Mouse (Mus musculus): ENCODE data around the gene Zfp82. TPM values are rescaled to one million over a fixed set of nuclear protein-coding genes. Genes with fewer than 3 reads are reported as not detected.
A peak's percentile ranks its signal among the peaks of the same experiment; 100 is the strongest.

Zfp82 gene
- polyA plus RNA-seq, 1 experiment from 2014 or later, result 11.0 TPM

DNA sequence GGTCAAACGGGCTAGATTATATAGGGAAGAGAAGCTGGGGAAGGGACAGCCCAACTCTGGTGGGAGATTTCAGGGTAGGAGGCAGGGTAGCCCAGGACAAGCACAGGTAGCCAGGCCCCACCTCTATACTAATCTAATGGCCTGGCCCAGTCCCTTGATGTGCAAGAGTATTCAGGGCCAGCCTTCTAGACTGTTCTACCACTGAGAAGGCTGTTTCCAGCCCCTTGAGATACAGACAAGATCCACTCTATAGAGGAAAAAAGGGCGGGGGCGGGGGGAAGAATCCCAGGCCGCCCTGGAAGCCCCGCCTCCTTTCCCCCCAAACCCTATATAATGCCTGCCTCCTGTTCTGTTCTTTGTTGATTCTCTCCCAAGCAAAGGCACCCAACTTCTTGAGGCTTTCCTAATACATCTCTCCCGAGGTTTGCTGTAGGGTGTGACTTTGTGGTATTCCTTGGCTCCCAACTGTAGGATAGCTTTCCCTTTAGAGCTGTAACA lies 21.3 kb upstream of the Zfp82 start:
- no peak for ATAC-seq (ENCODE audit: low read depth)
- Histone ChIP-seq H3K4me2 (ENCODE audit: low read depth, low read length) (peak overlapping the region; percentile 77; the same call in 1 of the 2 replicates), H3K27me3 (ENCODE audit: control insufficient read depth, insufficient read depth, low read length) (no peaks in the 10 kb centered on the region), H3K36me3 (ENCODE audit: control insufficient read depth, insufficient read depth, low read length) (no peaks in the 10 kb centered on the region), H3K4me3 (ENCODE audit: low read depth, low read length) (peak overlapping the region; percentile 59; the same call in 1 of the 2 replicates), H3K27ac (ENCODE audit: low read depth, low read length) (peak overlapping the region; percentile 96), H3K9me3 (ENCODE audit: control insufficient read depth, low read length) (no peaks in the 10 kb centered on the region), H3K9ac (replicated peaks; ENCODE audit: low read depth, low read length) (no peak overlapping the region), H3K4me1 (ENCODE audit: control insufficient read depth, insufficient read depth, low read length) (peaks cover 16% of the 10 kb centered on the region)
- WGBS, result 74% methylated on average over 6 of the region's 6 CpGs

DNA sequence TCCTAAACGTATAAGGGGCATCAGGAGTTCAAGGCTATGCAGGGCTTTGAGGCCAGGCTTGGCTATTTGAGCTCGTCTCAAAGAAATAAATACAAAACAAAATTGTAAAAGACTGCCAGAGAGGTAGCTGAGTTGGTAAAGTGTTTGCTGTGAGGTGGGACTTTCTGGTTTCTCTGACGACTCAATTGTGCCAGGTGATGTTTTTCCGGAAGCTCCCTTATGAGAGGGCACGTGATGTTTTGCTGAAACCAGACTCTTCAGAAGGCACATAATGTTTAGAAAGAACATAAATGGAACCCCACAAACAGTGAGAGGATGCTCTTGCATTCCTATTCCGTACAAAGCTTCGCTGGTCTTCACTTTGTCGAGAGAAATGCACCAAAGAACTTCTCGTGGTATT lies 20.0 kb upstream of the Zfp82 start:
- Histone ChIP-seq H3K9ac (replicated peaks; ENCODE audit: low read depth, low read length) (no peak overlapping the region), H3K4me1 (ENCODE audit: control insufficient read depth, insufficient read depth, low read length) (peaks cover 20% of the 10 kb centered on the region), H3K4me3 (ENCODE audit: low read depth, low read length) (no peak overlapping the region), H3K9me3 (ENCODE audit: control insufficient read depth, low read length) (no peaks in the 10 kb centered on the region), H3K27me3 (ENCODE audit: control insufficient read depth, insufficient read depth, low read length) (no peaks in the 10 kb centered on the region), H3K4me2 (ENCODE audit: low read depth, low read length) (no peak overlapping the region), H3K27ac (ENCODE audit: low read depth, low read length) (no peak overlapping the region), H3K36me3 (ENCODE audit: control insufficient read depth, insufficient read depth, low read length) (no peaks in the 10 kb centered on the region)
- no peak for ATAC-seq (ENCODE audit: low read depth)
- 83% methylated on average over 9 of the region's 9 CpGs for WGBS

DNA sequence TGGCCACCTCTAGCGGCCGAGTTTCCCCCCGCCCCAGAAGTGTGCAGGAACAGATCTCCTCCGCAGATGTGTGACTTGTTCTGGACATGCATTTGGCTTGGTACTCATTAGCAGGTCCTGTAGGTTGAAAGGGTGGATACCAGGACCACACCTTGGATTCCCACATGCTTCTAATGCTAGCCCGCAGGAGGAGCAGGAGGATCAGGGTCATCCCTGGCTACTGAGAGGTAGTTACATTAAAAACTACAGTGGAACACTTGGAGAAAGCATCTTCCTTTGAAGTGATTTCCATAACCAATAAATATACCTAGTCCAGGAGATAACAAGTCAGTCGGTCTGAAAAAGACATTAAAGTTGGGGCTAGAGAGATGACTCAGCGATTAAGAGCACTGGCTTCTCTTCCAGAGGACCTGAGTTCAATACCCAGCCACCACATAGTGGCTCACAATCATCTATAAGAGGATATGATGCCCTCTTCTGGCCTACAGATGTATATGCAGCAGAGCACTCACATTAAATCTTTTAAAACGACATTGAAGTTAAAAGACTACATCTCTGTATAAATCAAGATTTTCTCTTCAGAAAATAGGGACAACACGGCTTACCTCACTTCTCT lies 18.4 kb upstream of the Zfp82 start:
- peak overlapping the region; percentile 58; the same call in 1 of the 2 replicates for H3K9ac ChIP-seq (replicated peaks; ENCODE audit: low read depth, low read length)
- H3K4me1 ChIP-seq (ENCODE audit: control insufficient read depth, insufficient read depth, low read length), result peaks cover 15% of the 10 kb centered on the region
- WGBS, result 12% methylated on average over 9 of the region's 9 CpGs
- H3K27ac ChIP-seq (ENCODE audit: low read depth, low read length), result peak overlapping the region; percentile 78; the same call in 1 of the 2 replicates
- no peaks in the 10 kb centered on the region for H3K27me3 ChIP-seq (ENCODE audit: control insufficient read depth, insufficient read depth, low read length)
- H3K9me3 ChIP-seq (ENCODE audit: control insufficient read depth, low read length), result no peaks in the 10 kb centered on the region
- peaks cover 4% of the 10 kb centered on the region; the same call in 1 of the 2 replicates for H3K36me3 ChIP-seq (ENCODE audit: control insufficient read depth, insufficient read depth, low read length)
- peak overlapping the region; percentile 45 for H3K4me3 ChIP-seq (ENCODE audit: low read depth, low read length)
- ATAC-seq (ENCODE audit: low read depth), result peak; percentile 3; the same call in 1 of the 2 replicates
- peak overlapping the region; percentile 63 for H3K4me2 ChIP-seq (ENCODE audit: low read depth, low read length)

DNA sequence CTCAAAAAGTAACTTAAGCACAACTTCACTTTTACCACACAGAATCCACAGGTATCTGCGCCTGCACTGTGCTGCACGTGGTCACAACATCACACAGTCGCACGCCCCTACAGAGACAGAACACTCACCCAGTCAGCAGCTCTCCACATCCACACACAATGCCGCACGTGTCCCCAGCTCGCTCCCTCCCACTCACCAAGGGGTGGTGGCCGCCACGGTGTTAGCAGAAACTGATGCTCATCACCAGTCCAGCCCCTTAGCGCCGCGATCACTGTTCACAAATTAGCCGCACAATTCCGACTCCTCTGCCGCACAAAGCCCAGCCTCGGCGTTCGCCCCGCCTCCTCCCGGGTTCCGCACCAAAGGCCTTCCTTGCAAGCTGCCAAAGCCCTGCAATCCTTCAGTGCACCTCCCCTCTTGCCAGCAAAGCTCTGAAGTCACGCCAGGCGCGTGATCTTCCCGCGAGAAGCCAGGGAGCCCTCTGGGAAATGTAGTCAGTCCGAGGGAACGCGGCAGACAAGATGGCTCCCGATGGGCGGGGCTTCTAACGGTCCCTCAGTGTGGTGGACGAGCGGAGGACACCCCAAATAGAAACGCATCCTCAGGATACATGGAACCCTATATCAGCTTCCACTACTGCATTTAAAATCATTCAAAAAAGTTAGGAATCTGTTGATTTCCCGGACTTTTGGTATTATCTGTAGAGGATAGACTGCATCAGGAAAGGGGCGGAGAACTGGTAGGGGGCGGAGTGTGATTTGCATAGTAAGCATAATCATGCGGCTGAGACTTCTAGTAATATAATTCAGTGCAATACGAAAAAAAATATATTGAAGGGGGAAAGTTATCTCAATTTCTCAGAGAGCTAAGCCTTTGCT lies 17.6 kb upstream of the Zfp82 start, which contains the start of the genes Gm26920 and Zfp566:
Gm26920 (minus strand) TSS at position 319 of the 878 bp plus-strand sequence.
Zfp566 (minus strand) TSS at position 436 of the 878 bp plus-strand sequence.
- peak within 1 kb of the TSS; percentile 45 for H3K4me3 ChIP-seq (ENCODE audit: low read depth, low read length)
- peak; percentile 92 for ATAC-seq (ENCODE audit: low read depth)
- peaks cover 9% of the 10 kb centered on the region for H3K36me3 ChIP-seq (ENCODE audit: control insufficient read depth, insufficient read depth, low read length)
- H3K4me2 ChIP-seq (ENCODE audit: low read depth, low read length), result peak within 1 kb of the TSS; percentile 63
- under 1% methylated on average over 40 of the region's 40 CpGs for WGBS
- H3K9me3 ChIP-seq (ENCODE audit: control insufficient read depth, low read length), result no peaks in the 10 kb centered on the region
- H3K4me1 ChIP-seq (ENCODE audit: control insufficient read depth, insufficient read depth, low read length), result peaks cover 12% of the 10 kb centered on the region
- peak within 1 kb of the TSS; percentile 78 for H3K27ac ChIP-seq (ENCODE audit: low read depth, low read length)
- peak within 1 kb of the TSS; percentile 58 for H3K9ac ChIP-seq (replicated peaks; ENCODE audit: low read depth, low read length)
- H3K27me3 ChIP-seq (ENCODE audit: control insufficient read depth, insufficient read depth, low read length), result no peaks in the 10 kb centered on the region

- Histone ChIP-seq H3K4me3 (ENCODE audit: low read depth, low read length) (peak overlapping the region; percentile 45), H3K4me2 (ENCODE audit: low read depth, low read length) (peak overlapping the region; percentile 63), H3K27ac (ENCODE audit: low read depth, low read length) (no peak overlapping the region), H3K9ac (replicated peaks; ENCODE audit: low read depth, low read length) (peak overlapping the region; percentile 58), H3K4me1 (ENCODE audit: control insufficient read depth, insufficient read depth, low read length) (peaks cover 12% of the 10 kb centered on the region), H3K27me3 (ENCODE audit: control insufficient read depth, insufficient read depth, low read length) (no peaks in the 10 kb centered on the region), H3K9me3 (ENCODE audit: control insufficient read depth, low read length) (no peaks in the 10 kb centered on the region), H3K36me3 (ENCODE audit: control insufficient read depth, insufficient read depth, low read length) (peaks cover 14% of the 10 kb centered on the region)
- 20% methylated on average over 6 of the region's 6 CpGs for WGBS
- ATAC-seq (ENCODE audit: low read depth), result peak; percentile 5; the same call in 1 of the 2 replicates
These were observed 16.7 kb upstream of the Zfp82 start for GRCm38 (mm10) chr7:30089405-30089804.

GRCm38 (mm10) chr7:30086524-30086923 lies 13.8 kb upstream of the Zfp82 start:
- Histone ChIP-seq H3K9me3 (ENCODE audit: control insufficient read depth, low read length) (no peaks in the 10 kb centered on the region), H3K36me3 (ENCODE audit: control insufficient read depth, insufficient read depth, low read length) (peaks cover 24% of the 10 kb centered on the region), H3K27me3 (ENCODE audit: control insufficient read depth, insufficient read depth, low read length) (no peaks in the 10 kb centered on the region), H3K27ac (ENCODE audit: low read depth, low read length) (no peak overlapping the region), H3K9ac (replicated peaks; ENCODE audit: low read depth, low read length) (no peak overlapping the region), H3K4me1 (ENCODE audit: control insufficient read depth, insufficient read depth, low read length) (peaks cover 10% of the 10 kb centered on the region), H3K4me3 (ENCODE audit: low read depth, low read length) (no peak overlapping the region), H3K4me2 (ENCODE audit: low read depth, low read length) (no peak overlapping the region)
- no peak for ATAC-seq (ENCODE audit: low read depth)
- WGBS, result 90% methylated on average over 9 of the region's 9 CpGs

- H3K4me3 ChIP-seq (ENCODE audit: low read depth, low read length), result no peak overlapping the region
- no peak for ATAC-seq (ENCODE audit: low read depth)
- H3K27me3 ChIP-seq (ENCODE audit: control insufficient read depth, insufficient read depth, low read length), result no peaks in the 10 kb centered on the region
- no peaks in the 10 kb centered on the region for H3K9me3 ChIP-seq (ENCODE audit: control insufficient read depth, low read length)
- H3K9ac ChIP-seq (replicated peaks; ENCODE audit: low read depth, low read length), result no peak overlapping the region
- no peaks in the 10 kb centered on the region for H3K4me1 ChIP-seq (ENCODE audit: control insufficient read depth, insufficient read depth, low read length)
- 84% methylated on average over 5 of the region's 5 CpGs for WGBS
- H3K36me3 ChIP-seq (ENCODE audit: control insufficient read depth, insufficient read depth, low read length), result peaks cover 8% of the 10 kb centered on the region
- no peak overlapping the region for H3K27ac ChIP-seq (ENCODE audit: low read depth, low read length)
- no peak overlapping the region for H3K4me2 ChIP-seq (ENCODE audit: low read depth, low read length)
These were observed 8.1 kb downstream of the Zfp82 start for GRCm38 (mm10) chr7:30064622-30065021.

- Histone ChIP-seq H3K36me3 (ENCODE audit: control insufficient read depth, insufficient read depth, low read length) (peaks cover 8% of the 10 kb centered on the region), H3K27ac (ENCODE audit: low read depth, low read length) (no peak overlapping the region), H3K4me3 (ENCODE audit: low read depth, low read length) (no peak overlapping the region), H3K4me2 (ENCODE audit: low read depth, low read length) (no peak overlapping the region), H3K4me1 (ENCODE audit: control insufficient read depth, insufficient read depth, low read length) (no peaks in the 10 kb centered on the region), H3K27me3 (ENCODE audit: control insufficient read depth, insufficient read depth, low read length) (no peaks in the 10 kb centered on the region), H3K9me3 (ENCODE audit: control insufficient read depth, low read length) (no peaks in the 10 kb centered on the region), H3K9ac (replicated peaks; ENCODE audit: low read depth, low read length) (no peak overlapping the region)
- no peak for ATAC-seq (ENCODE audit: low read depth)
- 90% methylated on average over 5 of the region's 5 CpGs for WGBS
These were observed 10.2 kb downstream of the Zfp82 start for GRCm38 (mm10) chr7:30062478-30062877.

All from neural tube, embryonic 14.5 days (tissue).